Mouse (Mus musculus) forebrain, embryonic 13.5 days (tissue): ENCODE results near the gene 1700013G24Rik. TPM values are rescaled to one million over a fixed set of nuclear protein-coding genes. Genes with fewer than 3 reads are reported as not detected.
"Not testable (repeated sequence)": the region's sequence is repeated elsewhere in the genome, so short reads cannot be mapped to it uniquely, and the experiment has no call there.

Experiments
- ATAC-seq: fragments of 200-750 bp; cut with Nextera tagmentation; 2 replicates; pipeline ENCODE4 v1.8.0; 2017
- H3K27ac ChIP-seq: fragments of 300-500 bp; sonication (generic); 2 replicates; pipeline ENCODE4 v1.5.1; 2015; ENCODE audit warnings: inconsistent platforms, mild to moderate bottlenecking, moderate library complexity
- H3K27me3 ChIP-seq: fragments of 300-500 bp; sonication (generic); 2 replicates; pipeline ENCODE4 v1.6.1; 2015; ENCODE audit warnings: mild to moderate bottlenecking, inconsistent platforms
- H3K36me3 ChIP-seq: fragments of 300-500 bp; sonication (generic); 2 replicates; pipeline ENCODE4 v1.6.1; 2015; ENCODE audit warnings: mild to moderate bottlenecking, inconsistent platforms; ENCODE audit not compliant: poor library complexity, severe bottlenecking
- H3K4me1 ChIP-seq: fragments of 300-500 bp; sonication (generic); 2 replicates; pipeline ENCODE4 v1.6.1; 2015; ENCODE audit warnings: inconsistent platforms
- H3K4me2 ChIP-seq: fragments of 300-500 bp; sonication (generic); 2 replicates; pipeline ENCODE4 v1.6.1; 2015; ENCODE audit warnings: inconsistent platforms, mild to moderate bottlenecking, moderate library complexity
- H3K4me3 ChIP-seq: fragments of 300-500 bp; sonication (generic); 2 replicates; pipeline ENCODE4 v1.5.1; 2015; ENCODE audit warnings: mild to moderate bottlenecking, inconsistent platforms
- H3K9ac ChIP-seq: fragments of 300-500 bp; sonication (generic); 2 replicates; pipeline ENCODE4 v1.6.1; 2015; ENCODE audit warnings: mild to moderate bottlenecking, inconsistent platforms
- H3K9me3 ChIP-seq: fragments of 300-500 bp; sonication (generic); replicated peaks from 2 replicates; pipeline ENCODE4 v1.6.1; 2016; ENCODE audit warnings: inconsistent platforms
- WGBS: fragments of 180-500 bp; shearing (Covaris S2); methylation state at CpG from one replicate; pipeline ENCODE4 v1.1.7; 2015; 5-methylcytosine and 5-hydroxymethylcytosine counted together
- polyA plus RNA-seq: library from polyadenylated mRNA; unstranded; fragments of >200 nt; fragmentation: Nextera tagmentation; extraction: Ambion mirVana; gene quantifications from 2 replicates; pipeline ENCODE4 v1.2.1, GENCODE M21; 2015

The 1700013G24Rik gene
- polyA plus RNA-seq: not detected in 2 replicates

DNA sequence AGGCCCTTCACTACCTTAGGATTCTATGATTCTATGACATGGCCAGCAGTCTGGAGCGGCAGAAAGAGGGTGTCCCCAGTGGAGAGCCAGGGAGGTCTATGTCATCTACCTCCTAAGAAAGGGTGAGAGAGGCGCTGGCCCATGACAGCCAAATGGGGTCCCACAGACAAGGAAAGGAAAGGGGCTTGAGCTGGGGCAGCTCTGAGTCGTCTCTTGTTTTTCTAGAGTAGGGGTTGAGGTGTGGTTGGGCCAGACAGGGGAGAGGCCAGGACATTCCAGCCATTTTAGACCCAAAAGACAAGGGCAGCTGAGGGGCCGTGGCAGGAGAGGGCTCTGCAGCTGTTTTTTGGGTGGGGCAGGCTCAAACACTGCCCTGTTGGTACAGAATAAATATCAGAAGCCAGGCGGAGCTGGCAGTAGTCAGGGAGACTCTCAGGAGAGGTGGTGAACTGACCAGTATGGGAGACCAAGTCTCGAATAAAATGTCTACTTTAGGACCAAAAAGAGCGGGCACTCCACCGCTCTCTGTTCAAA is at the start of gene 1700013G24Rik:
Gene 1700013G24Rik, plus strand, starts transcription at position 51 of the 534 bp plus-strand sequence.
- Histone ChIP-seq H3K9me3 (no peaks in the 10 kb centered on the region), H3K4me2 (no peak within 1 kb of the TSS), H3K4me3 (no peak within 1 kb of the TSS), H3K27ac (no peak within 1 kb of the TSS), H3K9ac (no peak within 1 kb of the TSS), H3K27me3 (no peaks in the 10 kb centered on the region), H3K36me3 (no peaks in the 10 kb centered on the region), H3K4me1 (peaks cover 7% of the 10 kb centered on the region)
- ATAC-seq: no peak
- 84% methylated on average over 8 of the region's 8 CpGs for WGBS

DNA sequence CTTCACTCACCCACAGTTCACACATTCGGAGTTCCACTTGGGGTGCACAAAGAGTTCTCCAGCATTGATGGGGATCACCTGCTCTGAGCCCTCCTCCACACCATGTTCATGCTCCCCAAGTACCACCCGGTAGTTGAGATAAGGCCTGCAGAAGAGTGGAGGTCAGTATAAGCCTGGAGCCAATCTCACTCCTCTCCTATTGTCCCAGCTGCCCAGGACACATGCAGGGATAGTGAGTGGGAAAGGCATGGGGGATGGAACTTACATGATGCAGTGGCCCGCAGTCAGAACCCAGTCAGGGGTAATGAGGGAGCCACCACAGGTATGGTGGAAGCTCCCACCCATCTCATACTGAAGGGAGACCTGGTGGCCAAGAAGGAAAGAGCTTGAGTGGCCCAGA is 47.5 kb upstream of the 1700013G24Rik start:
- no peak for ATAC-seq
- no peak overlapping the region for H3K4me2 ChIP-seq
- no peak overlapping the region for H3K9ac ChIP-seq
- no peaks in the 10 kb centered on the region for H3K36me3 ChIP-seq
- H3K4me3 ChIP-seq: no peak overlapping the region
- no peaks in the 10 kb centered on the region for H3K9me3 ChIP-seq
- no peak overlapping the region for H3K27ac ChIP-seq
- 91% methylated on average over 3 of the region's 3 CpGs for WGBS
- H3K4me1 ChIP-seq: no peaks in the 10 kb centered on the region
- H3K27me3 ChIP-seq: no peaks in the 10 kb centered on the region

DNA sequence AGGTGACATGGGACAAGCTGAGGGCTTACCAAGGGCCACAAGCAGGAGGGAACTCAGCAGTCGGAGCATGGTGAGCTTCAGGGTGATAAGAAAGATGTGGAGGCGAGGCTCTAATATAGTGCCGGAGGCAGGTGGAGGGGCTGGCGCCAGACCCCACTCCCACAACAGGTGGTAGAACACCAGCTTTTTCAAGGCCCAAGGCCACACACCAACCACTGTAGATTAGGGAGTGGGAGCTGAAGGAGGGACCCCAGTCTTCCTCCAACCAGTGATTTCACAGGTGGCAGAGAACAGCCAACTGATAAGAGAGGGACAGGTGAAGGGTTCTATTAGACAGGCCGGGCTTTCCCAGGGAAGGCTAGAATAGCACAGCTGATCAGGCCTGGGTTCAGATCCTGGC is 43.4 kb upstream of the 1700013G24Rik start, which contains the start of gene Cela3a:
Gene Cela3a, minus strand, starts transcription at position 101 of the 400 bp plus-strand sequence.
- Histone ChIP-seq H3K9ac (no peak within 1 kb of the TSS), H3K9me3 (no peaks in the 10 kb centered on the region), H3K27me3 (no peaks in the 10 kb centered on the region), H3K27ac (no peak within 1 kb of the TSS), H3K4me2 (no peak within 1 kb of the TSS), H3K36me3 (no peaks in the 10 kb centered on the region), H3K4me3 (no peak within 1 kb of the TSS), H3K4me1 (no peaks in the 10 kb centered on the region)
- ATAC-seq: no peak
- WGBS: 94% methylated on average over 5 of the region's 5 CpGs

DNA sequence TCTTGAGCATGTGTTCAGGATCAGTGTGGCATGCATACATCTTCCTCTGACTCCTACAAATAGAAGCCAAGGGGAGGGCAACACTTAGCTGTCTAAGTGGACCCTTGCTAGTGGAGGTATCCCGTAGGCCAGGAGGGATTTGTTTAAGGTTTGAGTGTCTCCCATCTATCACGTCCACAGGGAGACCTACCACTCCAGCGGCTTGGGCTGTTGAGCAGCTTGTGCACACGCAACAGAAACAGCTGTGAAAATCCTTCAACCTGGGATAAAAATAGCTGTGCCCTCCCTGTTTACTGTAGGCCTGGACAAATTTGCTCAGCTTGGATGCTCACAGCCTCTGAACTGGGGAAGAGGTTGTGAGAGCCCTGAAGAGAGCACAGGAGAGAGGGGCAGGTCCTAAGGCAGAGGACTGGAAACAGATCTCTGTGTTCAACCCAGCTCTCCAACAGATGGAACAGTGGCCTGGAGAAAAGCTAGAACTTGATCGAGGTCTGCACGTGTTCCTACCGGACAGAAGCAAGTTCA is 40.8 kb upstream of the 1700013G24Rik start:
- 90% methylated on average over 7 of the region's 7 CpGs for WGBS
- not testable (repeated sequence) for H3K36me3 ChIP-seq, H3K9ac ChIP-seq, H3K4me3 ChIP-seq, H3K9me3 ChIP-seq, H3K4me1 ChIP-seq, H3K4me2 ChIP-seq, H3K27ac ChIP-seq, ATAC-seq, H3K27me3 ChIP-seq

DNA sequence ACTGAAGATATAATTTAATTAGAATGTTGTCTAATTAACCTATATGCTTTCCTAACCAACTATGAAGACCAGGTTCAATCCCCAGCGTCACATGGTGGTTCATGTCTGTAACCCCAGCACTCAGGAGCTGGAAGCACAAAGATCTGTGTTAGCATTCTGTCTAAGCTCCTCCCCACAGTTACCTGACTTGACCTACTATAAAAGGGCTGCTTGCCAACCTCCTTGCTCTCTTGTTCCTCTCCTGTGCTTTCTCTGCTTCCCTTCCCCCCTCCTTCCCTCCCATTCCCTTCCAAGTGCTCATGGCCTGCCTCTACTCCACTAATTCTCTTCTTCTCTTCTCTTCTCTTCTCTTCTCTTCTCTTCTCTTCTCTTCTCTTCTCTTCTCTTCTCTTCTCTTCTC is 38.1 kb upstream of the 1700013G24Rik start:
- Histone ChIP-seq H3K4me1 (no peaks in the 10 kb centered on the region), H3K4me3 (no peak overlapping the region), H3K9me3 (no peaks in the 10 kb centered on the region), H3K9ac (no peak overlapping the region), H3K36me3 (no peaks in the 10 kb centered on the region), H3K27ac (no peak overlapping the region), H3K27me3 (no peaks in the 10 kb centered on the region), H3K4me2 (no peak overlapping the region)
- no peak for ATAC-seq
- 79% methylated on average over 1 of the region's 1 CpGs for WGBS

DNA sequence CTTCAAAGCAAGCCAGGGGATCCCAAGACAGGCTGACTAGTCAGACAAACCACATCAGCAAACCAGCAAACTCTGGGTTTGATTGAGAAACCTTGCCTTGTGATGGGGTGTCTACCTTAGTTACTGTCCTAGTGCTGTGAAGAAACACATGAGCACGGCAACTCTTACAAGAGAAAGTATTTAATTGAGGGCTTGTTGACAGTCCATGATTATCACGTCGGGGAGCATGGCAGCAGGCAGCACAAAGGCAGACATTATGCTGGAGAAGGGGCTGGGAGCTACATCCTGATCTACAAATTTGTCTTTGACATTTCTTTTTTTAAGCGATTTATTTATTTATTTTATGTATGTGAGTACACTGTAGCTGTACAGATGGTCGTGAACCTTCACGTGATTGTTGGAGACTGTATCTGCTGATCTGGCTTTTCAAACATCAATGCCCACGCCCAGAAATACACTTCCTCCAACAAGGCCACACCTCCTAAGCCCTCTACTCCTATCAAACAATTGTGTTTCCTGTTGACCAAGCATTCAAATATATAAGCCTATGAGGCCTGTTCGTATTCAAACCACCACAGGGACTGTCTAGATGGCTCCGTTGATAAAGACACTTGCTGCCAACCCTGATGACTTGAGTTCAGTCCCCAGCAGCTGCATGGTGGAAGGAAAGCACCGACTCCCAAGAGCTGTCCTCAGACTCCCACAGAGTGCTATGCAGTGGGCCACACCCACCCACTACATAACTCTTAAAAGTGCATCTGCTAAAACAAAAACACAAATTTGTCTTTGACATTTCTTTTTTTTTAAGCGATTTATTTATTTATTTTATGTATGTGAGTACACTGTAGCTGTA is 35.1 kb upstream of the 1700013G24Rik start:
- Histone ChIP-seq H3K4me3 (no peak overlapping the region), H3K9me3 (no peaks in the 10 kb centered on the region), H3K27me3 (no peaks in the 10 kb centered on the region), H3K4me2 (no peak overlapping the region), H3K27ac (no peak overlapping the region), H3K4me1 (no peaks in the 10 kb centered on the region), H3K36me3 (no peaks in the 10 kb centered on the region), H3K9ac (no peak overlapping the region)
- 74% methylated on average over 11 of the region's 11 CpGs for WGBS
- ATAC-seq: no peak

DNA sequence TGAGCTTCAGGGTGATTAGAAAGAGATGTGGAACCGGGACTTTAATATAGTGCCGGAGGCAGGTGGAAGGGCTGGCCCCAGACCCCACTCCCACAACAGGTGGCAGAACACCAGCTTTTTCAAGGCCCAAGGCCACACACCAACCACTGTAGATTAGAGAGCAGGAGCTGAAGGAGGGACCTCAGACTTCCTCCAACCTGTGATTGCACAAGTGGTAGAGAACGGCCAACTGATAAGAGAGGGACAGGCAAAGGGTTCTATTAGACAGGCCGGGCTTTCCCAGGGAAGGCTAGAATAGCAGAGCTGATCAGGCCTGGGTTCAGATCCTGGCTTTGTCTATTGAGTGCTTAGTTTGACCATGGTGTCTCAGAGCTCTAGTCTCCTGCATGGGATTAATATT is 22.6 kb upstream of the 1700013G24Rik start, which contains the start of gene Cela3b:
Gene Cela3b, minus strand, starts transcription at position 39 of the 400 bp plus-strand sequence.
- ATAC-seq: no peak
- Histone ChIP-seq H3K27me3 (no peaks in the 10 kb centered on the region), H3K9me3 (no peaks in the 10 kb centered on the region), H3K36me3 (no peaks in the 10 kb centered on the region), H3K4me2 (no peak within 1 kb of the TSS), H3K9ac (no peak within 1 kb of the TSS), H3K4me1 (no peaks in the 10 kb centered on the region), H3K4me3 (no peak within 1 kb of the TSS), H3K27ac (no peak within 1 kb of the TSS)
- 98% methylated on average over 4 of the region's 4 CpGs for WGBS

DNA sequence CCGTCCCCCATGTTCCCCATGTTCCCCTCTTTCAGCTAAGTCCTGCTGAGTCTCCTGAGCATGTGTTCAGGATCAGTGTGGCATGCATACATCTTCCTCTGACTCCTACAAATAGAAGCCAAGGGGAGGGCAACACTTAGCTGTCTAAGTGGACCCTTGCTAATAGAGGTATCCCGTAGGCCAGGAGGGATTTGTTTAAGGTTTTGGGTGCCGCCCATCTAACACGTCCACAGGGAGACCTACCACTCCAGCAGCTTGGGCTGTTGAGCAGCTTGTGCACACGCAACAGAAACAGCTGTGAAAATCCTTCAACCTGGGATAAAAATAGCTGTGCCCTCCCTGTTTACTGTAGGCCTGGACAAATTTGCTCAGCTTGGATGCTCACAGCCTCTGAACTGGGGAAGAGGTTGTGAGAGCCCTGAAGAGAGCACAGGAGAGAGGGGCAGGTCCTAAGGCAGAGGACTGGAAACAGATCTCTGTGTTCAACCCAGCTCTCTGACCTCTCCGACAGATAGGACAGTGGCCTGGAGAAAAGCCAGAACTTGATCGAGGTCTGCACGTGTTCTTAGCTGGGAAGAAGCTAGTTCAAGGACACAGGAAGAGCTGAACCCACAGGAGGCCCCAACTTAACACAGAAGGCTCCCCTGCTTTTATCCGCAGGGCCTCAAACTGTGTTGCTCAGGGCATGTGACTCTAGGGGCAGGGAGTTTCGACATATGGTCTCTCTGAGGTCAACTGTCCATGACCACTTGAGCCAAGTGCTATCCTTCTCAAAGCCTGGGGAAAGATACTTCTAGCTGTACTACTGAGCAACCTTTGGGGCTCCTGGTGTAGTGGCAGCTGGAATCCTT is 20.2 kb upstream of the 1700013G24Rik start:
- H3K4me1 ChIP-seq, H3K9me3 ChIP-seq, H3K27ac ChIP-seq, ATAC-seq, H3K4me3 ChIP-seq, H3K4me2 ChIP-seq, H3K27me3 ChIP-seq, H3K36me3 ChIP-seq, H3K9ac ChIP-seq: not testable (repeated sequence)
- WGBS: 81% methylated on average over 10 of the region's 10 CpGs

DNA sequence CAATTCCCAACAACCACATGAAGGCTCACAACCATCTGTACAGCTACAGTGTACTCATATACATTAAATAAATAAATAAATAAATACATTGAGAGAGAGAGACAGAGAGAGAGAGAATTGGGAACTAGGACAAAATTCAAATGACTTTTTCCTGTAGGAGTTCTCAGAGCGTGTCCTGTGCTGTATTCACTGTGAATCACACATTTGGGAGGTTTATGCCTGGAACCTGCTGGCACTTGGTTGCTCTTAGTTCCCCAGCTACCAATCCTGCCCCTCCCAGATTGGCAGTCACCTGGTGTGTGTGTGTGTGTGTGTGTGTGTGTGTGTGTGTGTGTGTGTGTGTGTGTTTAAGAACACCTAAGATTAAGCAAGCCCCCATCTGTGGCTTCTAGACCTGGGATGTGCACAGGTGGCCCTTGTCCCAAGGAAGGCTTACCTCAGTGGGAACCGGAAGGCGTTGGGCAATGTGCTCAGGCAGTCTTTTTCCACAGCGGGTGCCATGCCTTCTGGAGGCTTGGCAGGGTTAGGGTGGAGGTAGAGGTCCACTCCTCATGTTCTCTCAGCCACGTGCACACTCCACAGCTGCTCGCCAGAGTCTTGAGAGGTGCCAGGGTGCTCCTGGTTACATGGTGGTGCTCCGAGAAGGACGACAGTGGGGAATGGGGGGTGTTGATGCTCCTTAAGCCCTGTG is 16.0 kb upstream of the 1700013G24Rik start:
- ATAC-seq: no peak

DNA sequence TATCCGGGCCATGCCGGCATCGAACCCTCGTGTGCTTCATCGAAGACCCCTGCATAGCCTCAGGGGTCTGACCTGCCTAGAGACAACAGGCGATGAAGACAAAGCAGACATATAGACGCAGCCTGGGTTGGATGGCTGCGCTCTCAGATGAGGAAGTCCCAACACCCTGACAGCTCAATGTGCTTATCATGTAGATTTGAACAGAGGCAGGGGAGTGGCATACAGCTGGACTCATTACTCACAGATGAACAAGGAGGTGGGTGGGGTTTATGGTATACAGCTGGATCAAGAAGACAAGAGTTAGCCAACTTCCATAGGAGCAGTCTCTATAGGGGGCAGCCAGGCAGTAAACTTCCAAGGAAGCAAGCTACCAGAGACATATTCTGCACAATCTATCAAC is 14.2 kb upstream of the 1700013G24Rik start:
- H3K36me3 ChIP-seq: no peaks in the 10 kb centered on the region
- H3K4me1 ChIP-seq: no peaks in the 10 kb centered on the region
- no peak for ATAC-seq
- H3K4me2 ChIP-seq: no peak overlapping the region
- WGBS: 89% methylated on average over 8 of the region's 8 CpGs
- H3K27me3 ChIP-seq: no peaks in the 10 kb centered on the region
- no peak overlapping the region for H3K9ac ChIP-seq
- H3K27ac ChIP-seq: no peak overlapping the region
- no peak overlapping the region for H3K4me3 ChIP-seq
- H3K9me3 ChIP-seq: no peaks in the 10 kb centered on the region

More for the DNA sequence above, 16.0 kb upstream of the 1700013G24Rik start:
- Histone ChIP-seq H3K27ac (no peak overlapping the region), H3K4me2 (no peak overlapping the region), H3K36me3 (no peaks in the 10 kb centered on the region), H3K9ac (no peak overlapping the region), H3K9me3 (no peaks in the 10 kb centered on the region), H3K4me1 (no peaks in the 10 kb centered on the region), H3K4me3 (no peak overlapping the region), H3K27me3 (no peaks in the 10 kb centered on the region)
- WGBS: 88% methylated on average over 8 of the region's 8 CpGs

DNA sequence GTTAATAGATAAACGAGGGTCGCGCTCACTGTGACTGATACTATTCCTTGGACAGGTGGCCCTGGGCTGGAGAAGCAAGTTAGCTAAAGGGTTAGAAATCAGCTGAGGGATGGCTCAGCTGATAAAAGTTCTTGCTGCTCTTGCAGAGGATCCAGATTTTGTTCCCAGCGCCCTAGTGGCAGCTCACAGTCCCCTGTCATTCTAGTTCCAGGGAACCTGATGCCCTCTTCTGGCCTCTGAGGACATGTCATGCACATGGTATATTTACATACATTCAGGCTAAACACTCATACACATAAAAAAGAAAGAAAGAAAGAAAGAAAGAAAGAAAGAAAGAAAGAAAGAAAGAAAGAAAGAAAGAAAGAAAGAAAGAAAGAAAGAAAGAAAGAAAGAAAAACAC is 11.8 kb upstream of the 1700013G24Rik start:
- no peak overlapping the region for H3K4me3 ChIP-seq
- H3K4me1 ChIP-seq: no peaks in the 10 kb centered on the region
- no peak overlapping the region for H3K4me2 ChIP-seq
- H3K9ac ChIP-seq: no peak overlapping the region
- no peaks in the 10 kb centered on the region for H3K36me3 ChIP-seq
- no peak overlapping the region for H3K27ac ChIP-seq
- H3K9me3 ChIP-seq: no peaks in the 10 kb centered on the region
- H3K27me3 ChIP-seq: no peaks in the 10 kb centered on the region
- WGBS: 82% methylated on average over 4 of the region's 4 CpGs
- ATAC-seq: no peak
